Mouse (Mus musculus): ENCODE data around the gene Crat. TPM values are rescaled to one million over a fixed set of nuclear protein-coding genes. Genes with fewer than 3 reads are reported as not detected.
"Not testable (repeated sequence)": the region's sequence is repeated elsewhere in the genome, so short reads cannot be mapped to it uniquely, and the experiment has no call there.

Gene Crat
- total RNA-seq, 2 experiments from 2014 or later, result 79.7 to 80.9 TPM

GRCm38 (mm10) chr2:30440701-30441517, 25.3 kb upstream of the Crat start:
- peak; percentile 47 for ATAC-seq (replicated peaks; ENCODE audit: low FRiP score, poor library complexity, severe bottlenecking)

- no peak for ATAC-seq (replicated peaks; ENCODE audit: low FRiP score, poor library complexity, severe bottlenecking)
Observed at GRCm38 (mm10) chr2:30440211-30440700, 24.6 kb upstream of the Crat start.

- ATAC-seq (replicated peaks; ENCODE audit: low FRiP score, poor library complexity, severe bottlenecking), result no peak
Observed at GRCm38 (mm10) chr2:30439631-30440030, 24.0 kb upstream of the Crat start.

GRCm38 (mm10) chr2:30437791-30438190, 22.2 kb upstream of the Crat start:
- ATAC-seq (replicated peaks; ENCODE audit: low FRiP score, poor library complexity, severe bottlenecking), result no peak

GRCm38 (mm10) chr2:30436809-30437208, 21.2 kb upstream of the Crat start:
- no peak for ATAC-seq (replicated peaks; ENCODE audit: low FRiP score, poor library complexity, severe bottlenecking)

- no peak for ATAC-seq (replicated peaks; ENCODE audit: low FRiP score, poor library complexity, severe bottlenecking)
Observed at GRCm38 (mm10) chr2:30436156-30436545, 20.5 kb upstream of the Crat start.

GRCm38 (mm10) chr2:30435326-30436155, 19.9 kb upstream of the Crat start:
- peak; percentile 78 for ATAC-seq (replicated peaks; ENCODE audit: low FRiP score, poor library complexity, severe bottlenecking)

- 0 out of 2 replicates have a peak, but pooled peaks have one; percentile 27 for ATAC-seq (replicated peaks; ENCODE audit: low FRiP score, poor library complexity, severe bottlenecking)
Observed at GRCm38 (mm10) chr2:30429156-30429555, 13.5 kb upstream of the Crat start.

GRCm38 (mm10) chr2:30421432-30421831, 5.8 kb upstream of the Crat start:
- ATAC-seq (replicated peaks; ENCODE audit: low FRiP score, poor library complexity, severe bottlenecking), result no peak

GRCm38 (mm10) chr2:30419112-30419511, 3.5 kb upstream of the Crat start:
- ATAC-seq (replicated peaks; ENCODE audit: low FRiP score, poor library complexity, severe bottlenecking), result no peak

GRCm38 (mm10) chr2:30418259-30418658, 2.6 kb upstream of the Crat start:
- no peak for ATAC-seq (replicated peaks; ENCODE audit: low FRiP score, poor library complexity, severe bottlenecking)

- ATAC-seq (replicated peaks; ENCODE audit: low FRiP score, poor library complexity, severe bottlenecking), result peak; percentile 55
Observed at GRCm38 (mm10) chr2:30417595-30418165, 2.1 kb upstream of the Crat start.

GRCm38 (mm10) chr2:30417154-30417553, 1.5 kb upstream of the Crat start:
- ATAC-seq (replicated peaks; ENCODE audit: low FRiP score, poor library complexity, severe bottlenecking), result not testable (repeated sequence)

GRCm38 (mm10) chr2:30416649-30416965, 994 bp upstream of the Crat start:
- no peak for ATAC-seq (replicated peaks; ENCODE audit: low FRiP score, poor library complexity, severe bottlenecking)

- ATAC-seq (replicated peaks; ENCODE audit: low FRiP score, poor library complexity, severe bottlenecking), result peak; percentile 71
Observed at GRCm38 (mm10) chr2:30415936-30416648, 479 bp upstream of the Crat start, which contains the start of gene Ptpa. Gene Ptpa, plus strand, starts transcription at chr2:30416039.

- 0 out of 2 replicates have a peak, but pooled peaks have one; percentile 20 for ATAC-seq (replicated peaks; ENCODE audit: low FRiP score, poor library complexity, severe bottlenecking)
Observed at GRCm38 (mm10) chr2:30414681-30415080, 932 bp downstream of the Crat start.

- no peak for ATAC-seq (replicated peaks; ENCODE audit: low FRiP score, poor library complexity, severe bottlenecking)
Observed at GRCm38 (mm10) chr2:30414101-30414500, 1.5 kb downstream of the Crat start.

GRCm38 (mm10) chr2:30413038-30413973, 2.3 kb downstream of the Crat start:
- ATAC-seq (replicated peaks; ENCODE audit: low FRiP score, poor library complexity, severe bottlenecking), result no peak
